Mouse (Mus musculus) bone marrow, adult 2 months (tissue): Measurements from ENCODE around the gene Atg10. TPM values are rescaled to one million over a fixed set of nuclear protein-coding genes. Genes with fewer than 3 reads are reported as not detected.

Source experiments
- H3K27ac ChIP-seq: fragments of 200-500 bp; 2 replicates; pipeline ENCODE4 v1.5.1; 2012; ENCODE audit warnings: low read depth, mild to moderate bottlenecking, control low read depth, inconsistent platforms, low read length; ENCODE audit not compliant: control insufficient read depth, poor library complexity, insufficient read depth
- H3K4me1 ChIP-seq: fragments of 200-500 bp; 2 replicates; pipeline ENCODE4 v1.6.1; 2011; ENCODE audit warnings: low read length; ENCODE audit not compliant: control insufficient read depth, insufficient read depth
- H3K4me3 ChIP-seq: fragments of 200-500 bp; replicated peaks from 2 replicates; pipeline ENCODE3; 2011; ENCODE audit warnings: mild to moderate bottlenecking, low read depth, low read length, control low read depth; ENCODE audit not compliant: control insufficient read depth
- CTCF ChIP-seq: fragments of 200-500 bp; IDR thresholded peaks from 2 replicates; pipeline ENCODE4 v1.5.1; 2011; ENCODE audit warnings: low read length, control low read depth; ENCODE audit not compliant: control insufficient read depth, insufficient read depth
- POLR2A ChIP-seq: fragments of 200-500 bp; IDR thresholded peaks from 2 replicates; pipeline ENCODE4 v1.6.1; 2011; ENCODE audit warnings: low read depth, mild to moderate bottlenecking, control low read depth, low read length, borderline replicate concordance; ENCODE audit not compliant: control insufficient read depth
- WGBS: fragments of 180-500 bp; shearing (Covaris S2); methylation state at CpG from one replicate; pipeline ENCODE4 v1.1.7; 2018; 5-methylcytosine and 5-hydroxymethylcytosine counted together
- polyA plus RNA-seq: library from polyadenylated mRNA; stranded (reverse); fragments of >200 nt; gene quantifications from 2 replicates; pipeline ENCODE4 v1.2.4, GENCODE M21; 2011; ENCODE audit warnings: low replicate concordance; ENCODE audit not compliant: missing spikeins, insufficient read depth, insufficient read length

Atg10 gene
- polyA plus RNA-seq, 1 experiment = 3.5 TPM

GRCm38 (mm10) chr13:90993602-90994001 is 230.2 kb downstream of the Atg10 start:
- no peaks in the 10 kb centered on the region for H3K4me1 ChIP-seq
- 87% methylated on average over 13 of the region's 13 CpGs for WGBS
- no peak for TF ChIP-seq CTCF
- TF ChIP-seq POLR2A = no peak
- H3K27ac ChIP-seq = no peak overlapping the region
- H3K4me3 ChIP-seq = no peak overlapping the region

GRCm38 (mm10) chr13:90992948-90993347 is 230.8 kb downstream of the Atg10 start:
- TF ChIP-seq CTCF (no peak), POLR2A (no peak)
- 81% methylated on average over 5 of the region's 5 CpGs for WGBS
- Histone ChIP-seq H3K4me1 (no peaks in the 10 kb centered on the region), H3K4me3 (no peak overlapping the region), H3K27ac (no peak overlapping the region)

DNA sequence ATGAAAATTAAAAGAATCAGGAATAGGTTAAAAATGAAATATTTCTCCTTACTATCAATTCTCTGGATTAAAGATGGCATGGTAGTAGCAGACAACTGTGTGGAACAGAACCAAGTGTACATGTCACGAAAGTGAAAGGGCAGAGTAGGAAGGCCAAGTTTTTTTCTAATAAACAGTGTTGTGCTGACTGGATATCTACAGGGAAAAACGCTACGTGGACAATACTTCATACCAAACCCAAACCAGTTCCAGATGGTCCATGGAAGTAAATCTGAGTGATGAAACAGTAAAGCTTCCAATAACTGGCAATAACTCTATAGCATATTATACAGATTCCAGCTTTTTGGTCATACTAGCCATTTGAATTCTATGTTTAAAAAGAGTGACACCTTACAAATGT is 235.5 kb downstream of the Atg10 start:
- no peak for TF ChIP-seq CTCF
- TF ChIP-seq POLR2A = no peak
- Histone ChIP-seq H3K4me1 (no peaks in the 10 kb centered on the region), H3K4me3 (no peak overlapping the region), H3K27ac (no peak overlapping the region)
- 78% methylated on average over 3 of the region's 3 CpGs for WGBS

- TF ChIP-seq POLR2A (no peak), CTCF (no peak)
- WGBS = 70% methylated on average over 3 of the region's 3 CpGs
- Histone ChIP-seq H3K4me3 (no peak overlapping the region), H3K4me1 (no peaks in the 10 kb centered on the region), H3K27ac (no peak overlapping the region)
Observed at GRCm38 (mm10) chr13:90985417-90985816, 238.4 kb downstream of the Atg10 start.

DNA sequence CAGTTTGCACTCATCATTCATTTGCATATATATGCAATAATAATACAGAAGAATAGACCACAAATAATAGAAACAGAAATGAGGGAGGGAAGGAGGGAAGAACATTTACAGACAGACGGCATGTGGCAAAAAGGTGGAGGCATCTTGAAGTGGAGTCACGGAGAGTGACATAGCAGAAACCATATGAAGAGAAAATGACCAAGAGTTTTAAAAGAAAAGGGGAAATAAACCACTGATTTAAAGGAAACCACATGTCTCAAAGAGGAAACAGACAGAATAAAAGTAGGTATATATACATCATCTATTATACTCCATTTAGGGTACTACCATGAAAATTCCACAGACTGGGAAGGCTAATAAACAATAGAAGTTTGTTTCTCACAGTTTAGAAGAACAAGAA is 239.7 kb downstream of the Atg10 start:
- Histone ChIP-seq H3K4me3 (no peak overlapping the region), H3K27ac (no peak overlapping the region), H3K4me1 (no peaks in the 10 kb centered on the region)
- TF ChIP-seq POLR2A = no peak
- no peak for TF ChIP-seq CTCF
- WGBS = 8% methylated on average over 2 of the region's 2 CpGs

DNA sequence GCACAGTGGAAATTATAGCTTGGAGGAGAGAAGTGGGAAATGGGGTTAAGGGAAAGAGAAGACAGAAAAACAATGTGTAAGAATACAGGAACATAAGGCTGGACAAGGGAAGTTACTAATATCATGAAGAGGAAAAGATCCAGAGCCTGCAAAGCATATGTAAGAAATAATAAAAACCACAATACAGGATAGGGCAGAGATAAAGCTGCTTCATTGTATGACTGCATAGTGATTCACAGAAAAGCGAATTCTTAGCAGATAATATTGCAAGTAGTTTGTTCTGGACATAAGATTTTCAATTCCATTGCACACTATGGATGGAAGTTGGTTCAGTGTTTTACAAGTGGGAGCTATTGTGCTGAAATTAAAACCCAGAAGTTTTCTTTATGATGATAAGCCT is 242.0 kb downstream of the Atg10 start:
- 79% methylated on average over 1 of the region's 1 CpGs for WGBS
- Histone ChIP-seq H3K4me1 (no peaks in the 10 kb centered on the region), H3K4me3 (no peak overlapping the region)

DNA sequence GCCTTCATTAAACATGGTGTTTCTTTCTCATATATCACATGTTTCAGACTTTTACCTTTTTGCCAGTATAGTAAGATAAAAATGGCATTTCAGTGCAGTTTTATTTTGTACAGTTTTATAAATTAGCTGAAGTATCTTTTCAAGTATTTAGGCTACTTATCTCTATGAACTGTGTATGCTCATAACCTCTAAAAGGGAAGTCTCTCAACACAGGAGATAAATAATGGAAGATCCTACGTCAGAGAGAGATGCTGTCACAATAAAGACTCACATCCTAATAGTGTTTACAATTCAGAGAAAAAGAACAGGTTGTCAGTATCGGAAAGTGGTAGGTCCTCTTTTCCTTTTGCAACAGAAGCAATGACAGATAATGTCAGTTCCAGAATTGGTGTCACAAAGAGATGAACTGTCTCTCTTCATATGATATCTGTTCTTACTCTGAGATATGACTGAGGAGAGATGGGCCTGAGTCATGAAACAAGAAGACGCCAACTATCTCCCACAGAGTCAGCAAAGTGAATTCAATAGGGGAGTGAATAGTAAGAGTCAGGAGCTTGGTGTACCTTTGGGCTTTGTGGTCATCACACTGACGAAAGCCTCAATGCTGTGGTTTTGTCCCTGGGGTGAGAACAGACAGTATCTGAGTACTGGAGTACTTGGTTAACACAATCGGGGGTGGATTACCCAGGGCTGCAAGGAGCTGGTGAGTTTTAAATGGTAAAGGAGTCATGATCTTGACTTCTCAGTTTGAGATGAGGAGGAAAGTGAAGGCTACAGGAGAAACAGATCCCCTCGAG is 242.7 kb downstream of the Atg10 start:
- no peak overlapping the region for H3K4me3 ChIP-seq
- WGBS = 47% methylated on average over 6 of the region's 6 CpGs
- H3K27ac ChIP-seq = no peak overlapping the region
- no peaks in the 10 kb centered on the region for H3K4me1 ChIP-seq
- TF ChIP-seq POLR2A (no peak), CTCF (no peak)

More for the DNA sequence above, 242.0 kb downstream of the Atg10 start:
- no peak overlapping the region for H3K27ac ChIP-seq
- TF ChIP-seq POLR2A (no peak), CTCF (no peak)

- TF ChIP-seq POLR2A (no peak), CTCF (no peak)
Observed at GRCm38 (mm10) chr13:90977057-90977456, 246.7 kb downstream of the Atg10 start.

More at GRCm38 (mm10) chr13:90977057-90977456, 246.7 kb downstream of the Atg10 start:
- H3K27ac ChIP-seq = no peak overlapping the region
- H3K4me1 ChIP-seq = no peaks in the 10 kb centered on the region
- H3K4me3 ChIP-seq = no peak overlapping the region
- 71% methylated on average over 3 of the region's 3 CpGs for WGBS
